Mouse (Mus musculus) cerebellum, adult 9-11 months (tissue): ENCODE data around the gene Gpx1.
A peak's percentile ranks its signal among the peaks of the same experiment; 100 is the strongest.

Source experiments
- DNase-seq: peaks from one replicate; pipeline ENCODE4 v3.0.0; 2022

Gpx1 gene

GRCm38 (mm10) chr9:108340258-108341138 lies 1.8 kb downstream of the Gpx1 start:
- DNase-seq, result no peak

- DNase-seq, result no peak
These were observed 2.4 kb downstream of the Gpx1 start for GRCm38 (mm10) chr9:108341139-108341475.

- DNase-seq, result no peak
These were observed 3.1 kb downstream of the Gpx1 start for GRCm38 (mm10) chr9:108341801-108342200.

GRCm38 (mm10) chr9:108342301-108342831 lies 3.7 kb downstream of the Gpx1 start:
- DNase-seq, result no peak

- DNase-seq, result no peak
These were observed 4.6 kb downstream of the Gpx1 start for GRCm38 (mm10) chr9:108343331-108343730.

- DNase-seq, result no peak
These were observed 5.1 kb downstream of the Gpx1 start for GRCm38 (mm10) chr9:108343835-108344234.

- no peak for DNase-seq
These were observed 5.8 kb downstream of the Gpx1 start for GRCm38 (mm10) chr9:108344471-108344870.

GRCm38 (mm10) chr9:108347024-108347423 lies 8.3 kb downstream of the Gpx1 start:
- no peak for DNase-seq

- peak; percentile 89 for DNase-seq
These were observed 9.0 kb downstream of the Gpx1 start, which contains the start of gene Usp4 for GRCm38 (mm10) chr9:108347540-108348289. Usp4 (plus strand) TSS chr9:108347853.

GRCm38 (mm10) chr9:108348290-108348680 lies 9.6 kb downstream of the Gpx1 start:
- peak; percentile 30 for DNase-seq

GRCm38 (mm10) chr9:108349727-108350126 lies 11.0 kb downstream of the Gpx1 start:
- no peak for DNase-seq

GRCm38 (mm10) chr9:108378234-108378633 lies 39.5 kb downstream of the Gpx1 start:
- DNase-seq, result no peak

- DNase-seq, result no peak
These were observed 40.0 kb downstream of the Gpx1 start for GRCm38 (mm10) chr9:108378736-108379135.

- no peak for DNase-seq
These were observed 40.6 kb downstream of the Gpx1 start for GRCm38 (mm10) chr9:108379294-108379693.

GRCm38 (mm10) chr9:108381382-108381781 lies 42.7 kb downstream of the Gpx1 start:
- no peak for DNase-seq

GRCm38 (mm10) chr9:108385006-108385405 lies 46.3 kb downstream of the Gpx1 start:
- no peak for DNase-seq

GRCm38 (mm10) chr9:108386816-108387215 lies 48.1 kb downstream of the Gpx1 start:
- no peak for DNase-seq

- no peak for DNase-seq
These were observed 49.9 kb downstream of the Gpx1 start for GRCm38 (mm10) chr9:108388601-108389000.

- no peak for DNase-seq
These were observed 50.5 kb downstream of the Gpx1 start for GRCm38 (mm10) chr9:108389220-108389619.
